In the genomic region with DNA sequence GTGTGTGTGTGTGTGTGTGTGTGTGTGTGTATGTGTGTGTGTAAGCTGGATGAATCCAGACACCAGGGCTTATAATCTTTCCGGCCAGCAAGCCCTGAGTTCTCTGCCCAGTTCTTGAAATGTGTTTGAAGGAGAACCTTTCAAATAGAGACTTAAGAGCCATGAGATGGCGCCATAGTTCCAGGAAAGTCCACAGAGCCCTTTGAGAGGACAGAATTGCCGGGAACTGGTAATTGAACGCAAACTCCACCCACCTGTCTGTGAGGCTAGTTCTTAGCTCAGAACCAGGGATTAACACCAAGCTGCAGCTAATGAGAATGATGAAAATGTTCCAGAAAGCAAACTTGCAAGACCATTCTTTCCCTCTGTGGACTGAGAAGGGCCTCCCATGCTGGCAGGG, we compare ENCODE assay signal across 9 mouse cellular contexts.
A peak's percentile ranks its signal among the peaks of the same experiment; 100 is the strongest.
DNase-seq lines count a peak whose midpoint lies in the region; ATAC-seq and TF ChIP-seq lines count a peak whose summit lies in the region.
"Had no signal": no experiment of that assay in that cellular context is flagged by ENCODE, and none has a peak within 500 bp of the region (broad histone marks: within the 10 kb centered on the region; RNA-seq: fewer than 3 reads in every experiment).

No protein-coding gene starts in this region.

- no peak overlapping the region for H3K27ac ChIP-seq in forebrain, embryonic 11.5 days (ENCODE audit: low read depth, low read length)
- no peak overlapping the region for H3K27ac ChIP-seq in forebrain, embryonic 12.5 days
- H3K27ac ChIP-seq in CH12.LX (ENCODE audit: insufficient read depth, low read depth): no peak overlapping the region
- no peak overlapping the region for H3K27ac ChIP-seq in midbrain, embryonic 14.5 days (replicated peaks; ENCODE audit: low read depth, low read length)
- H3K27ac ChIP-seq in liver, embryonic 11.5 days (ENCODE audit: low read depth, low read length): no peak overlapping the region
- H3K27ac ChIP-seq: liver, embryonic 13.5 days had no signal

- TF ChIP-seq POLR2A in CH12.LX (IDR thresholded peaks at IDR 0.05; ENCODE audit: low read depth, low read length): no peak

- peak; percentile 61 for DNase-seq in forebrain, embryonic 11.5 days (ENCODE audit: low spot score)
- DNase-seq in CH12.LX (ENCODE audit: extremely low read depth): peak; percentile 37
- peak; percentile 30 for DNase-seq in embryo, embryonic 9.5 days (ENCODE audit: extremely low spot score)
- peak; percentile 65 for DNase-seq in large intestine, adult 2 months (ENCODE audit: low read depth, low spot score)
- DNase-seq in midbrain, embryonic 14.5 days: peak; percentile 89
- no peak for DNase-seq in liver, embryonic 11.5 days (ENCODE audit: low spot score)
- DNase-seq in T-cell, adult 2 months (ENCODE audit: low spot score): no peak
- DNase-seq: liver, embryonic 13.5 days had no signal

- H3K4me1 ChIP-seq in forebrain, embryonic 11.5 days (replicated peaks; ENCODE audit: control insufficient read depth, insufficient read depth, low read length): no peaks in the 10 kb centered on the region; the same call in 1 of the 2 replicates
- H3K4me1 ChIP-seq in forebrain, embryonic 12.5 days: 0 out of 2 replicates have a peak, but pooled peaks cover under 1% of the 10 kb centered on the region
- peaks cover 0 to 5% of the 10 kb centered on the region in 2 experiments; a peak in 1 of 4 replicates for H3K4me1 ChIP-seq in CH12.LX (ENCODE audit: control insufficient read depth in 1 of 2, insufficient read depth in 2 of 2)
- no peaks in the 10 kb centered on the region for H3K4me1 ChIP-seq in midbrain, embryonic 14.5 days (ENCODE audit: control insufficient read depth, insufficient read depth, low read length)
- no peaks in the 10 kb centered on the region for H3K4me1 ChIP-seq in liver, embryonic 11.5 days (replicated peaks; ENCODE audit: control insufficient read depth, insufficient read depth, low read length)
- H3K4me1 ChIP-seq: liver, embryonic 13.5 days had no signal

- no peaks in the 10 kb centered on the region for H3K27me3 ChIP-seq in forebrain, embryonic 11.5 days (ENCODE audit: control insufficient read depth, insufficient read depth, low read length)
- no peaks in the 10 kb centered on the region for H3K27me3 ChIP-seq in forebrain, embryonic 12.5 days
- H3K27me3 ChIP-seq in CH12.LX (replicated peaks): peaks cover 2% of the 10 kb centered on the region
- H3K27me3 ChIP-seq in midbrain, embryonic 14.5 days (ENCODE audit: control insufficient read depth, insufficient read depth, low read length): 0 out of 2 replicates have a peak, but pooled peaks cover 3% of the 10 kb centered on the region
- no peaks in the 10 kb centered on the region for H3K27me3 ChIP-seq in liver, embryonic 11.5 days (replicated peaks; ENCODE audit: control insufficient read depth, insufficient read depth, low read length)
- H3K27me3 ChIP-seq: liver, embryonic 13.5 days had no signal

- no peaks in the 10 kb centered on the region for H3K9me3 ChIP-seq in forebrain, embryonic 11.5 days (ENCODE audit: control insufficient read depth, low read length)
- H3K9me3 ChIP-seq in forebrain, embryonic 12.5 days: no peaks in the 10 kb centered on the region
- H3K9me3 ChIP-seq in CH12.LX (replicated peaks; ENCODE audit: low read length): peaks cover 4% of the 10 kb centered on the region
- H3K9me3 ChIP-seq in midbrain, embryonic 14.5 days (ENCODE audit: control insufficient read depth, low read length): no peaks in the 10 kb centered on the region
- H3K9me3 ChIP-seq in liver, embryonic 11.5 days (ENCODE audit: control insufficient read depth, low read length): no peaks in the 10 kb centered on the region
- H3K9me3 ChIP-seq: liver, embryonic 13.5 days had no signal

- in situ Hi-C loops in CH12.LX (cut with MboI; ENCODE audit: low pct_ligation_motif_present, low pct_unique_long_range_greater_than_20kb, low sequenced_read_pairs): no loop called here

- H3K4me3 ChIP-seq in forebrain, embryonic 11.5 days (ENCODE audit: low read depth, low read length): no peak overlapping the region
- H3K4me3 ChIP-seq in forebrain, embryonic 12.5 days (replicated peaks): no peak overlapping the region
- H3K4me3 ChIP-seq in CH12.LX (replicated peaks in 1 of 3; ENCODE audit: low read depth in 2 of 3, low read length in 2 of 3, poor library complexity in 1 of 3): no peak overlapping the region
- no peak overlapping the region for H3K4me3 ChIP-seq in midbrain, embryonic 14.5 days (replicated peaks; ENCODE audit: low read depth, low read length)
- H3K4me3 ChIP-seq in liver, embryonic 11.5 days (ENCODE audit: low read depth, low read length): no peak overlapping the region
- H3K4me3 ChIP-seq: liver, embryonic 13.5 days had no signal

- 0 out of 2 replicates have a peak, but pooled peaks have one; percentile 33 for ATAC-seq in forebrain, embryonic 11.5 days (replicated peaks; ENCODE audit: low FRiP score)
- no peak for ATAC-seq in forebrain, embryonic 12.5 days (ENCODE audit: low FRiP score)
- no peak for ATAC-seq in midbrain, embryonic 14.5 days (ENCODE audit: low FRiP score, low TSS enrichment)
- no peak for ATAC-seq in liver, embryonic 11.5 days (replicated peaks; ENCODE audit: low FRiP score)

- no peaks in the 10 kb centered on the region for H3K79me2 ChIP-seq in CH12.LX (replicated peaks; ENCODE audit: control insufficient read depth, extremely low read depth, insufficient read depth, poor library complexity, severe bottlenecking)

- H3K36me3 ChIP-seq in forebrain, embryonic 11.5 days (ENCODE audit: control insufficient read depth, insufficient read depth, low read length): no peaks in the 10 kb centered on the region
- no peaks in the 10 kb centered on the region for H3K36me3 ChIP-seq in forebrain, embryonic 12.5 days (replicated peaks)
- no peaks in the 10 kb centered on the region for H3K36me3 ChIP-seq in CH12.LX (replicated peaks in 1 of 2; ENCODE audit: control insufficient read depth in 1 of 2, insufficient read depth in 1 of 2, low read length in 1 of 2)
- no peaks in the 10 kb centered on the region for H3K36me3 ChIP-seq in midbrain, embryonic 14.5 days (ENCODE audit: control insufficient read depth, insufficient read depth, low read length)
- no peaks in the 10 kb centered on the region for H3K36me3 ChIP-seq in liver, embryonic 11.5 days (ENCODE audit: control insufficient read depth, insufficient read depth, low read length)
- H3K36me3 ChIP-seq: liver, embryonic 13.5 days had no signal

- H3K4me2 ChIP-seq in forebrain, embryonic 11.5 days (ENCODE audit: low read depth, low read length, severe bottlenecking): no peak overlapping the region
- no peak overlapping the region for H3K4me2 ChIP-seq in forebrain, embryonic 12.5 days
- H3K4me2 ChIP-seq in CH12.LX (ENCODE audit: insufficient read depth, low read depth, poor library complexity, severe bottlenecking): no peak overlapping the region
- no peak overlapping the region for H3K4me2 ChIP-seq in midbrain, embryonic 14.5 days (ENCODE audit: low read length)
- H3K4me2 ChIP-seq in liver, embryonic 11.5 days: no peak overlapping the region
- H3K4me2 ChIP-seq: liver, embryonic 13.5 days had no signal

- TF ChIP-seq CTCF in CH12.LX (conservative IDR thresholded peaks at IDR 0.05 in 1 of 2, IDR thresholded peaks at IDR 0.05 in 1 of 2; ENCODE audit: low read depth in 2 of 2, low read length in 2 of 2): peak in 1 of 2 experiments; percentile 59; a peak in 2 of 4 replicates

- peak; percentile 65 for TF ChIP-seq RAD21 in CH12.LX (IDR thresholded peaks at IDR 0.05; ENCODE audit: low read depth, low read length)

- 8% methylated on average over 4 of the region's 4 CpGs for WGBS in forebrain, embryonic 11.5 days
- WGBS in forebrain, embryonic 12.5 days: 10% methylated on average over 4 of the region's 4 CpGs
- WGBS in large intestine, adult 2 months: 8% methylated on average over 4 of the region's 4 CpGs
- WGBS in midbrain, embryonic 14.5 days: 12% methylated on average over 4 of the region's 4 CpGs
- WGBS in liver, embryonic 11.5 days: 28% methylated on average over 4 of the region's 4 CpGs

- no peak overlapping the region for H3K9ac ChIP-seq in forebrain, embryonic 11.5 days (ENCODE audit: low read length)
- no peak overlapping the region for H3K9ac ChIP-seq in forebrain, embryonic 12.5 days
- no peak overlapping the region for H3K9ac ChIP-seq in CH12.LX (ENCODE audit: insufficient read depth, low read depth)
- no peak overlapping the region for H3K9ac ChIP-seq in midbrain, embryonic 14.5 days (replicated peaks; ENCODE audit: low read length)
- no peak overlapping the region for H3K9ac ChIP-seq in liver, embryonic 11.5 days (ENCODE audit: low read depth, low read length)
- H3K9ac ChIP-seq: liver, embryonic 13.5 days had no signal

- dilution Hi-C loops in CH12.LX (cut with MboI; ENCODE audit: extremely low pct_ligation_motif_present, extremely low pct_unique_long_range_greater_than_20kb, low sequenced_read_pairs): no loop called here

- no peak for TF ChIP-seq EP300 in CH12.LX (IDR thresholded peaks at IDR 0.05; ENCODE audit: low read length)

TF ChIP-seq in CH12.LX, 34 proteins besides CTCF, POLR2A, EP300 and RAD21:
- TF ChIP-seq SMC3 (IDR thresholded peaks at IDR 0.05; ENCODE audit: low read depth, low read length) (peak; percentile 50), ETS1 (conservative IDR thresholded peaks at IDR 0.05; ENCODE audit: low read depth, low read length) (no peak)

Comparison
In these comparisons a context has a peak if more than half of its experiments do, and no peak if none do; other contexts are left out.
1. DNase-seq: peak in forebrain, embryonic 11.5 days (single experiment), CH12.LX (single experiment), embryo, embryonic 9.5 days (single experiment), large intestine, adult 2 months (single experiment) and midbrain, embryonic 14.5 days (single experiment); none in liver, embryonic 11.5 days (single experiment) and T-cell, adult 2 months (single experiment).